ENCODE assay signal across 8 mouse cellular contexts in genomic region chr3:157946843-157947358, GRCm38 (mm10). TPM values are rescaled to one million over a fixed set of nuclear protein-coding genes. Genes with fewer than 3 reads are reported as not detected.
DNase-seq lines count a peak whose midpoint lies in the region; ATAC-seq lines count a peak whose summit lies in the region.

Gene Ankrd13c, plus strand, starts transcription at chr3:157947239.

- 1% methylated on average over 43 of the region's 45 CpGs for WGBS in hindbrain, embryonic 12.5 days

- peak; percentile 95 for DNase-seq in NIH3T3 (ENCODE audit: low read depth)
- peak; percentile 95 to 96 for DNase-seq in cerebellum, postnatal 10 days
- peak; percentile 79 to 91 for DNase-seq in frontal cortex, postnatal 10 days (ENCODE audit: low spot score in 2 of 2)
- peak; percentile 92 to 97 for DNase-seq in layer of hippocampus, postnatal 14 days (ENCODE audit: low spot score in 2 of 2)
- DNase-seq in lung, postnatal 14 days: peak; percentile 92
- DNase-seq in retina, adult 2 months (ENCODE audit: low read depth, low spot score): peak; percentile 92
- peak; percentile 90 for DNase-seq in thymus, postnatal 36 days

- peak within 1 kb of the TSS; percentile 94 for H3K4me2 ChIP-seq in hindbrain, embryonic 12.5 days (replicated peaks)

- H3K27me3 ChIP-seq in hindbrain, embryonic 12.5 days: no peaks in the 10 kb centered on the region

- peak within 1 kb of the TSS; percentile 94 for H3K9ac ChIP-seq in hindbrain, embryonic 12.5 days

- ATAC-seq in hindbrain, embryonic 12.5 days (ENCODE audit: low FRiP score): peak; percentile 99

- peak within 1 kb of the TSS; percentile 99 for H3K4me3 ChIP-seq in hindbrain, embryonic 12.5 days

- peaks cover 15% of the 10 kb centered on the region for H3K4me1 ChIP-seq in hindbrain, embryonic 12.5 days

- H3K9me3 ChIP-seq in hindbrain, embryonic 12.5 days (replicated peaks): no peaks in the 10 kb centered on the region

- no peaks in the 10 kb centered on the region for H3K36me3 ChIP-seq in hindbrain, embryonic 12.5 days

- peak within 1 kb of the TSS; percentile 96 for H3K27ac ChIP-seq in hindbrain, embryonic 12.5 days

RNA-seq across cellular contexts. Expression of gene Ankrd13c, which starts in this region (rescaled TPM):
- polyA plus RNA-seq in hindbrain, embryonic 12.5 days (2016; fragmentation: Nextera tagmentation; extraction: Ambion mirVana): 26.6 and 27.1 TPM in 2 replicates
- 100 to 1,000 TPM; 117 to 120 TPM for total RNA-seq in layer of hippocampus, postnatal 14 days (2021)

Comparison
In these comparisons a context has a peak if more than half of its experiments do, and no peak if none do; other contexts are left out.
1. Peak in every context shown above with its lines: DNase-seq, ATAC-seq, H3K4me3 ChIP-seq and H3K27ac ChIP-seq.